17 mouse cellular contexts compared by ENCODE assay signal in the genomic region with DNA sequence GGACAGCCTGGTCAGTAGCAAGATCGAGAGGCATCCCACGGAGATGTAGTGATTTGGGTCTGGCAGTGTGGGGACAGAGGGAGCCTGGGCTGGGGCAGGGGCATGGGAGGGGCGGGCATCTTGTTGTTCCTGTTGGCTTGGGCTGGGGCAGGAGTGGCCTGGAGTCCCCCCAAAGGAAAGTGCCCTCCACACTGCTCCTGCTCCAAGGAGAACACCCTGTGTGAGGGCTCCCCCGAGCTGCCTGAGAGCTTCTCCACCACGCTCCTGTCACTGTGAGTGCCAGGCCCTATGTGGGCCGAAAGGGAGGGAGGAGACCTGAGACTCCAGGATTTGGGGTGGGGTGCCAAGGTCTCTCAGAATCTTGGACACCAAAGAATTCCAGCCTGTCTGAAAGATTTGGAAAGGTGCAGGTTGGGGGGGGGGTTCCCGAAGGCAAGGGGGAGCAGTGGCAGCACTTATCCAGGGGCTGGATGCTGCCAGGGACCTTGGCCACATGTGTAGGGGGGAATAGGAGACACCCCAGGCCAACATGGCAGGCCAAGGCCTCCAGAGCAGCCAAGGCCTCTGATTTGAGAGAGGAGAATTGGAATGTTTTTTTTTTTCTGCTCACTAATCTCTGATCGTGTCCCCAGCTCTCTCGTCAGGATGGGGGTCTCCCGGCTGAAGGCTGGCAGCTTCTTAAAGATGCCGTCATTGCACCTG. TPM values are rescaled to one million over a fixed set of nuclear protein-coding genes. Genes with fewer than 3 reads are reported as not detected.
DNase-seq lines count a peak whose midpoint lies in the region; ATAC-seq and TF ChIP-seq lines count a peak whose summit lies in the region.
"Had no signal": no experiment of that assay in that cellular context is flagged by ENCODE, and none has a peak within 500 bp of the region (broad histone marks: within the 10 kb centered on the region; RNA-seq: fewer than 3 reads in every experiment).

No protein-coding gene starts in this region.

- no peak overlapping the region for H3K4me2 ChIP-seq in limb, embryonic 15.5 days
- H3K4me2 ChIP-seq: heart, embryonic 15.5 days had no signal

- no peaks in the 10 kb centered on the region for H3K9me3 ChIP-seq in limb, embryonic 15.5 days
- H3K9me3 ChIP-seq: heart, embryonic 15.5 days had no signal

- ATAC-seq in limb, embryonic 15.5 days (ENCODE audit: insufficient number of reproducible peaks, low FRiP score, low TSS enrichment, low read depth), result no peak

- peak overlapping the region; percentile 54 for H3K4me3 ChIP-seq in gastrocnemius, adult 2 months
- no peak overlapping the region for H3K4me3 ChIP-seq in left cerebral cortex, adult 2 months
- H3K4me3 ChIP-seq in cortical plate, adult 2 months (ENCODE audit: insufficient read depth, low read length), result 0 out of 2 replicates have a peak overlapping the region, but pooled peaks have one; percentile 18
- H3K4me3 ChIP-seq in limb, embryonic 15.5 days, result no peak overlapping the region
- H3K4me3 ChIP-seq: heart, embryonic 15.5 days had no signal

- intact Hi-C loops in gastrocnemius, adult 2 months (cut with DNase I), result loop anchor here (1.0 to 10.0 kb wide), 4 partner anchors 19 to 112 kb away; a partner anchor contains a TSS
- intact Hi-C loops in left cerebral cortex, adult 2 months (cut with DNase I), result loop anchor here (1.0 kb wide), 2 partner anchors 18 to 37 kb away; no protein-coding TSS in a partner anchor

- H3K27me3 ChIP-seq in limb, embryonic 15.5 days, result no peaks in the 10 kb centered on the region
- H3K27me3 ChIP-seq: heart, embryonic 15.5 days had no signal

- DNase-seq in gastrocnemius, adult 2 months, result peak; percentile 31
- no peak for DNase-seq in gastrocnemius, adult 8-10 months (ENCODE audit: low spot score in 2 of 2)
- no peak for DNase-seq in left cerebral cortex, adult 2 months (ENCODE audit: extremely low spot score in 1 of 2, low spot score in 2 of 2)
- DNase-seq in left cerebral cortex, adult 18-20 months (ENCODE audit: low spot score in 2 of 2), result no peak
- DNase-seq in frontal cortex, adult 2 months (ENCODE audit: extremely low spot score in 1 of 2, low spot score in 1 of 2), result no peak
- DNase-seq in kidney, adult 9 months, result no peak
- DNase-seq: adrenal gland, postnatal 25 days; gastrocnemius, postnatal 36 days; kidney, adult 11 months; liver; lung, adult 2 months had no signal

- no peak for TF ChIP-seq CTCF in gastrocnemius, adult 2 months (IDR thresholded peaks at IDR 0.05)
- TF ChIP-seq CTCF in left cerebral cortex, adult 2 months (IDR thresholded peaks at IDR 0.05), result no peak
- TF ChIP-seq CTCF in cortical plate, adult 2 months (IDR thresholded peaks at IDR 0.05; ENCODE audit: extremely low read depth, insufficient read depth, low read length), result no peak

- no peaks in the 10 kb centered on the region for H3K36me3 ChIP-seq in limb, embryonic 15.5 days
- H3K36me3 ChIP-seq: heart, embryonic 15.5 days had no signal

- H3K9ac ChIP-seq in limb, embryonic 15.5 days, result no peak overlapping the region
- H3K9ac ChIP-seq: heart, embryonic 15.5 days had no signal

- 68% methylated on average over 11 of the region's 11 CpGs for WGBS in limb, embryonic 15.5 days

- TF ChIP-seq POLR2A in cortical plate, adult 2 months (IDR thresholded peaks at IDR 0.05; ENCODE audit: extremely low read depth, insufficient read depth, low read length), result no peak

- H3K4me1 ChIP-seq in cortical plate, adult 2 months (ENCODE audit: control insufficient read depth, insufficient read depth, low read length), result 0 out of 2 replicates have a peak, but pooled peaks cover 2% of the 10 kb centered on the region
- peaks cover 16% of the 10 kb centered on the region for H3K4me1 ChIP-seq in limb, embryonic 15.5 days

- peak overlapping the region; percentile 80 for H3K27ac ChIP-seq in gastrocnemius, adult 2 months
- peak overlapping the region; percentile 44; the same call in 1 of the 2 replicates for H3K27ac ChIP-seq in left cerebral cortex, adult 2 months
- 0 out of 2 replicates have a peak overlapping the region, but pooled peaks have one; percentile 1 for H3K27ac ChIP-seq in cortical plate, adult 2 months (ENCODE audit: insufficient read depth, low read length)
- peak overlapping the region; percentile 22; the same call in 1 of the 2 replicates for H3K27ac ChIP-seq in limb, embryonic 15.5 days
- H3K27ac ChIP-seq: heart, embryonic 15.5 days had no signal

RNA-seq across cellular contexts. Expression of a gene that starts 0.9 kb away (rescaled TPM):
- total RNA-seq in gastrocnemius, adult 2 months (2021), result 1 to 10 TPM; 2.4 to 3.3 TPM
- total RNA-seq in gastrocnemius, adult 8-10 months (2022), result 1 to 10 TPM; 1.4 to 3.5 (median 2.3) TPM
- 10 to 100 TPM; 28.9 to 34.1 TPM for total RNA-seq in left cerebral cortex, adult 2 months (2021)
- total RNA-seq in left cerebral cortex, adult 18-20 months (2021), result 10 to 100 TPM; 32.9 to 35.9 TPM
- 35.6 and 37.5 TPM in 2 replicates for polyA plus RNA-seq in cortical plate, adult 2 months (2012; rRNA removed)
- 0.58 and 0.88 TPM in 2 replicates for polyA plus RNA-seq in limb, embryonic 15.5 days (2015; fragmentation: Nextera tagmentation; extraction: Ambion mirVana)
- polyA plus RNA-seq in frontal cortex, adult 2 months (2012; rRNA removed), result 28.1 and 31.7 TPM in 2 replicates

RNA-seq across cellular contexts. Expression of a gene that starts 3.1 kb away (rescaled TPM):
- 1,000 to 10,000 TPM in 1 of 2 experiments, 100 to 1,000 TPM in 1; 944 to 1,010 TPM for total RNA-seq in gastrocnemius, adult 2 months (2021)
- total RNA-seq in gastrocnemius, adult 8-10 months (2022), result 100 to 1,000 TPM; 556 to 826 (median 679) TPM
- total RNA-seq in left cerebral cortex, adult 2 months (2021), result 10 to 100 TPM; 72.8 to 79.1 TPM
- 10 to 100 TPM; 74.1 to 90.2 TPM for total RNA-seq in left cerebral cortex, adult 18-20 months (2021)
- polyA plus RNA-seq in cortical plate, adult 2 months (2012; rRNA removed), result 141 and 156 TPM in 2 replicates
- 107 and 155 TPM in 2 replicates for polyA plus RNA-seq in limb, embryonic 15.5 days (2015; fragmentation: Nextera tagmentation; extraction: Ambion mirVana)
- 127 and 169 TPM in 2 replicates for polyA plus RNA-seq in frontal cortex, adult 2 months (2012; rRNA removed)
- total RNA-seq: ES-E14; megakaryocyte progenitor cell, adult 5-6 weeks had no signal

RNA-seq across cellular contexts. Expression of a gene that starts 8.8 kb away (rescaled TPM):
- 1 to 10 TPM; 1.4 to 1.6 TPM for total RNA-seq in gastrocnemius, adult 2 months (2021)
- total RNA-seq in gastrocnemius, adult 8-10 months (2022), result 1 to 10 TPM in 2 of 4 experiments, under 1 TPM in 1, not detected in 1; 0.99 to 1.3 (median 1.3) TPM
- total RNA-seq in left cerebral cortex, adult 2 months (2021), result 100 to 1,000 TPM; 174 to 184 TPM
- total RNA-seq in left cerebral cortex, adult 18-20 months (2021), result 100 to 1,000 TPM; 148 to 187 TPM
- 378 and 426 TPM in 2 replicates for polyA plus RNA-seq in cortical plate, adult 2 months (2012; rRNA removed)
- 13.1 and 19.0 TPM in 2 replicates for polyA plus RNA-seq in limb, embryonic 15.5 days (2015; fragmentation: Nextera tagmentation; extraction: Ambion mirVana)
- polyA plus RNA-seq in frontal cortex, adult 2 months (2012; rRNA removed), result 188 and 275 TPM in 2 replicates
- total RNA-seq: ES-E14; megakaryocyte progenitor cell, adult 5-6 weeks had no signal
- polyA plus RNA-seq: C2C12 had no signal

RNA-seq across cellular contexts. Expression of a gene that starts 16.4 kb away (rescaled TPM):
- total RNA-seq in gastrocnemius, adult 2 months (2021), result 1 to 10 TPM; 1.2 to 1.4 TPM
- total RNA-seq in gastrocnemius, adult 8-10 months (2022), result 1 to 10 TPM in 2 of 4 experiments, under 1 TPM in 2; 0.77 to 1.3 (median 0.92) TPM
- not detected for total RNA-seq in left cerebral cortex, adult 2 months (2021)
- 1 to 10 TPM in 1 of 2 experiments, not detected in 1; 1.2 TPM for total RNA-seq in left cerebral cortex, adult 18-20 months (2021)
- polyA plus RNA-seq in cortical plate, adult 2 months (2012; rRNA removed), result 0.59 and 1.0 TPM in 2 replicates
- 76.1 and 91.8 TPM in 2 replicates for polyA plus RNA-seq in limb, embryonic 15.5 days (2015; fragmentation: Nextera tagmentation; extraction: Ambion mirVana)
- 1.8 and 2.6 TPM in 2 replicates for polyA plus RNA-seq in frontal cortex, adult 2 months (2012; rRNA removed)
- total RNA-seq: megakaryocyte progenitor cell, adult 5-6 weeks had no signal

RNA-seq across cellular contexts. Expression of a gene that starts 17.8 kb away (rescaled TPM):
- 10 to 100 TPM in 1 of 2 experiments, 1 to 10 TPM in 1; 8.3 to 13.8 TPM for total RNA-seq in gastrocnemius, adult 2 months (2021)
- total RNA-seq in gastrocnemius, adult 8-10 months (2022), result 1 to 10 TPM; 4.7 to 8.7 (median 6.1) TPM
- 10 to 100 TPM; 34.1 to 39.0 TPM for total RNA-seq in left cerebral cortex, adult 2 months (2021)
- total RNA-seq in left cerebral cortex, adult 18-20 months (2021), result 10 to 100 TPM; 35.5 to 36.7 TPM
- polyA plus RNA-seq in cortical plate, adult 2 months (2012; rRNA removed), result 52.7 and 62.8 TPM in 2 replicates
- 42.3 and 52.6 TPM in 2 replicates for polyA plus RNA-seq in limb, embryonic 15.5 days (2015; fragmentation: Nextera tagmentation; extraction: Ambion mirVana)
- 37.6 and 40.5 TPM in 2 replicates for polyA plus RNA-seq in frontal cortex, adult 2 months (2012; rRNA removed)

Comparison
In these comparisons a context has a peak if more than half of its experiments do, and no peak if none do; other contexts are left out.
1. H3K27ac ChIP-seq: peak in every context shown above with its lines; median percentile 80 in gastrocnemius, adult 2 months; 44 in left cerebral cortex, adult 2 months; 22 in limb, embryonic 15.5 days; 1 in cortical plate, adult 2 months.
2. H3K4me3 ChIP-seq: peak in gastrocnemius, adult 2 months (single experiment) and cortical plate, adult 2 months (single experiment); none in left cerebral cortex, adult 2 months (single experiment) and limb, embryonic 15.5 days (single experiment).
3. RNA of a gene that starts 0.9 kb away (total RNA-seq): 32.9 to 35.9 TPM in left cerebral cortex, adult 18-20 months and 28.9 to 34.1 TPM in left cerebral cortex, adult 2 months; 2.4 to 3.3 TPM in gastrocnemius, adult 2 months and 1.4 to 3.5 TPM in gastrocnemius, adult 8-10 months; every median in the first group is over 4 times any median in the second.
4. RNA of a gene that starts 3.1 kb away (total RNA-seq): 944 to 1,010 TPM in gastrocnemius, adult 2 months and 556 to 826 TPM in gastrocnemius, adult 8-10 months; 74.1 to 90.2 TPM in left cerebral cortex, adult 18-20 months and 72.8 to 79.1 TPM in left cerebral cortex, adult 2 months; every median in the first group is over 4 times any median in the second.
5. RNA of a gene that starts 8.8 kb away (total RNA-seq): 148 to 187 TPM in left cerebral cortex, adult 18-20 months and 174 to 184 TPM in left cerebral cortex, adult 2 months; 1.4 to 1.6 TPM in gastrocnemius, adult 2 months and 0.99 to 1.3 TPM in gastrocnemius, adult 8-10 months; every median in the first group is over 10 times any median in the second.